19 mouse cellular contexts compared by ENCODE assay signal in the genomic region with DNA sequence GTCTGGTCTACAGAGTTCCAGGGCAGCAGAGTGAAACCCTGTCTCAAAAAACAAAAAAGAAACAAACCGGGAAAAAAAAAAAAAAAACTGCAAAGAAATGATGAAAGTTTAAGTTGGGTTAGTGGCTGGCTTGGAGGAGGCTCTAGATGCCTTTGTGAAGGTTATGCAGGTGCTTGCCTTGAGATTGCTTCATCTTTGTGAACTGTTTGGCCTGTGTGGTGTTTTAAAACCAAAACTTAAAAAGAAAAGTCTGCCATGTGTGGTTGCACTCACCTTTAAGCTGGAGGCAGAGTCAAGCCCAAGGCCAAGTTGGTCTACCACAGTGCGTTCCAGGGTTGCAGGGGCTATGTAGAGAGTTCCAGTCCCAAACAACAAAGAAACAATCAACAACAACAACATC. TPM values are rescaled to one million over a fixed set of nuclear protein-coding genes. Genes with fewer than 3 reads are reported as not detected.
A peak's percentile ranks its signal among the peaks of the same experiment; 100 is the strongest.
DNase-seq lines count a peak whose midpoint lies in the region; ATAC-seq and TF ChIP-seq lines count a peak whose summit lies in the region.
"Had no signal": no experiment of that assay in that cellular context is flagged by ENCODE, and none has a peak within 500 bp of the region (broad histone marks: within the 10 kb centered on the region; RNA-seq: fewer than 3 reads in every experiment).

No protein-coding gene starts in this region.

- ATAC-seq in liver, embryonic 13.5 days (ENCODE audit: low read depth): no peak
- ATAC-seq in liver, postnatal 0 days: no peak
- ATAC-seq in neural tube, embryonic 13.5 days (ENCODE audit: low read depth): no peak
- no peak for ATAC-seq in neural tube, embryonic 15.5 days (ENCODE audit: low FRiP score)

- no peak for DNase-seq in liver, embryonic 13.5 days
- no peak for DNase-seq in liver, postnatal 0 days
- DNase-seq in embryonic facial prominence, embryonic 10.5 days (ENCODE audit: low spot score): no peak
- DNase-seq in induced T-regulatory cell, adult 2 months (ENCODE audit: low read depth): peak; percentile 21
- DNase-seq in cerebellum, adult 11 months: no peak
- DNase-seq: adrenal gland, postnatal 25 days; cerebellum, adult 18-20 months; gastrocnemius, postnatal 14 days; kidney, adult 11 months had no signal

- no peak for TF ChIP-seq CTCF in liver, postnatal 0 days (IDR thresholded peaks at IDR 0.05; ENCODE audit: low read depth)

- H3K27ac ChIP-seq in liver, embryonic 13.5 days: no peak overlapping the region
- no peak overlapping the region for H3K27ac ChIP-seq in liver, postnatal 0 days (ENCODE audit: low read depth)
- no peak overlapping the region for H3K27ac ChIP-seq in neural tube, embryonic 13.5 days (replicated peaks)
- no peak overlapping the region for H3K27ac ChIP-seq in neural tube, embryonic 15.5 days (replicated peaks)
- 0 out of 2 replicates have a peak overlapping the region, but pooled peaks have one; percentile 44 for H3K27ac ChIP-seq in embryonic facial prominence, embryonic 10.5 days (replicated peaks)
- H3K27ac ChIP-seq: neural tube, embryonic 12.5 days had no signal

- no peaks in the 10 kb centered on the region for H3K27me3 ChIP-seq in liver, embryonic 13.5 days
- no peaks in the 10 kb centered on the region for H3K27me3 ChIP-seq in liver, postnatal 0 days (ENCODE audit: insufficient read depth, low read length)
- no peaks in the 10 kb centered on the region for H3K27me3 ChIP-seq in neural tube, embryonic 13.5 days
- no peaks in the 10 kb centered on the region for H3K27me3 ChIP-seq in neural tube, embryonic 15.5 days (replicated peaks)
- no peaks in the 10 kb centered on the region for H3K27me3 ChIP-seq in embryonic facial prominence, embryonic 10.5 days (replicated peaks; ENCODE audit: low read depth, poor library complexity, severe bottlenecking)
- H3K27me3 ChIP-seq: forebrain, embryonic 13.5 days; kidney, embryonic 15.5 days; lung, embryonic 15.5 days; midbrain, embryonic 12.5 days; neural tube, embryonic 12.5 days had no signal

- H3K36me3 ChIP-seq in liver, embryonic 13.5 days: no peaks in the 10 kb centered on the region
- no peaks in the 10 kb centered on the region for H3K36me3 ChIP-seq in liver, postnatal 0 days (replicated peaks; ENCODE audit: insufficient read depth, low read length)
- H3K36me3 ChIP-seq in neural tube, embryonic 13.5 days: no peaks in the 10 kb centered on the region
- H3K36me3 ChIP-seq in neural tube, embryonic 15.5 days: no peaks in the 10 kb centered on the region
- H3K36me3 ChIP-seq in embryonic facial prominence, embryonic 10.5 days (replicated peaks): no peaks in the 10 kb centered on the region
- H3K36me3 ChIP-seq: hindbrain, embryonic 10.5 days; kidney, embryonic 15.5 days; lung, embryonic 15.5 days; midbrain, embryonic 12.5 days; neural tube, embryonic 12.5 days had no signal

- peaks cover 52% of the 10 kb centered on the region for H3K4me1 ChIP-seq in liver, embryonic 13.5 days (replicated peaks)
- H3K4me1 ChIP-seq in liver, postnatal 0 days (ENCODE audit: insufficient read depth): peaks cover 7% of the 10 kb centered on the region
- peaks cover 10% of the 10 kb centered on the region for H3K4me1 ChIP-seq in neural tube, embryonic 13.5 days (replicated peaks)
- H3K4me1 ChIP-seq in neural tube, embryonic 15.5 days: peaks cover 5% of the 10 kb centered on the region
- peaks cover 14% of the 10 kb centered on the region; the same call in 1 of the 2 replicates for H3K4me1 ChIP-seq in embryonic facial prominence, embryonic 10.5 days

- no peaks in the 10 kb centered on the region for H3K9me3 ChIP-seq in liver, embryonic 13.5 days (replicated peaks)
- H3K9me3 ChIP-seq in liver, postnatal 0 days (ENCODE audit: low read length): no peaks in the 10 kb centered on the region
- no peaks in the 10 kb centered on the region for H3K9me3 ChIP-seq in neural tube, embryonic 13.5 days
- H3K9me3 ChIP-seq in neural tube, embryonic 15.5 days (replicated peaks): no peaks in the 10 kb centered on the region
- no peaks in the 10 kb centered on the region for H3K9me3 ChIP-seq in embryonic facial prominence, embryonic 10.5 days
- H3K9me3 ChIP-seq: forebrain, embryonic 13.5 days; hindbrain, embryonic 10.5 days; kidney, embryonic 15.5 days; lung, embryonic 15.5 days; midbrain, embryonic 12.5 days; neural tube, embryonic 12.5 days had no signal

- no peak for TF ChIP-seq EP300 in liver, postnatal 0 days (IDR thresholded peaks at IDR 0.05; ENCODE audit: low read depth)

- peak overlapping the region; percentile 34; the same call in 1 of the 2 replicates for H3K4me2 ChIP-seq in liver, embryonic 13.5 days
- H3K4me2 ChIP-seq in liver, postnatal 0 days (ENCODE audit: low read depth, low read length): no peak overlapping the region
- H3K4me2 ChIP-seq in neural tube, embryonic 13.5 days: 0 out of 2 replicates have a peak overlapping the region, but pooled peaks have one; percentile 16
- no peak overlapping the region for H3K4me2 ChIP-seq in neural tube, embryonic 15.5 days

- H3K4me3 ChIP-seq in liver, embryonic 13.5 days (replicated peaks): 0 out of 2 replicates have a peak overlapping the region, but pooled peaks have one; percentile 2
- no peak overlapping the region for H3K4me3 ChIP-seq in liver, postnatal 0 days (ENCODE audit: low read depth, low read length)
- H3K4me3 ChIP-seq in neural tube, embryonic 13.5 days: no peak overlapping the region
- H3K4me3 ChIP-seq in neural tube, embryonic 15.5 days (replicated peaks): no peak overlapping the region
- H3K4me3 ChIP-seq in embryonic facial prominence, embryonic 10.5 days: no peak overlapping the region

- 56% methylated on average over 2 of the region's 2 CpGs for WGBS in liver, embryonic 13.5 days (ENCODE audit: insufficient replicate concordance)
- WGBS in liver, postnatal 0 days (ENCODE audit: insufficient replicate concordance): 83% methylated on average over 2 of the region's 2 CpGs
- WGBS in neural tube, embryonic 13.5 days: 72% methylated on average over 2 of the region's 2 CpGs
- WGBS in neural tube, embryonic 15.5 days: 84% methylated on average over 2 of the region's 2 CpGs
- WGBS in embryonic facial prominence, embryonic 10.5 days: 79% methylated on average over 2 of the region's 2 CpGs

- H3K9ac ChIP-seq in liver, embryonic 13.5 days: no peak overlapping the region
- H3K9ac ChIP-seq in liver, postnatal 0 days (replicated peaks): no peak overlapping the region
- H3K9ac ChIP-seq in neural tube, embryonic 13.5 days: no peak overlapping the region
- no peak overlapping the region for H3K9ac ChIP-seq in neural tube, embryonic 15.5 days (replicated peaks)

RNA-seq across cellular contexts. Expression of a gene that starts 6.0 kb away (rescaled TPM):
- polyA plus RNA-seq in liver, embryonic 13.5 days (2015; fragmentation: Nextera tagmentation; extraction: Ambion mirVana): 11.6 and 16.7 TPM in 2 replicates
- polyA plus RNA-seq in liver, postnatal 0 days (2015; fragmentation: Nextera tagmentation; extraction: Ambion mirVana): 5.1 and 5.3 TPM in 2 replicates
- 2.7 and 3.3 TPM in 2 replicates for polyA plus RNA-seq in neural tube, embryonic 13.5 days (2015; fragmentation: Nextera tagmentation; extraction: Ambion mirVana)
- 2.0 and 7.2 TPM in 2 replicates for polyA plus RNA-seq in neural tube, embryonic 15.5 days (2015; fragmentation: Nextera tagmentation; extraction: Ambion mirVana)
- polyA plus RNA-seq in embryonic facial prominence, embryonic 10.5 days (2016; fragmentation: Nextera tagmentation; extraction: Ambion mirVana): 12.4 and 15.1 TPM in 2 replicates
- polyA plus RNA-seq: liver, adult 2 months had no signal

RNA-seq across cellular contexts. Expression of a gene that starts 6.3 kb away (rescaled TPM):
- polyA plus RNA-seq in liver, embryonic 13.5 days (2015; fragmentation: Nextera tagmentation; extraction: Ambion mirVana): 17.9 and 18.6 TPM in 2 replicates
- polyA plus RNA-seq in liver, postnatal 0 days (2015; fragmentation: Nextera tagmentation; extraction: Ambion mirVana): 7.4 and 9.4 TPM in 2 replicates
- 8.4 and 11.4 TPM in 2 replicates for polyA plus RNA-seq in neural tube, embryonic 13.5 days (2015; fragmentation: Nextera tagmentation; extraction: Ambion mirVana)
- 3.0 and 13.9 TPM in 2 replicates for polyA plus RNA-seq in neural tube, embryonic 15.5 days (2015; fragmentation: Nextera tagmentation; extraction: Ambion mirVana)
- 75.8 and 77.8 TPM in 2 replicates for polyA plus RNA-seq in embryonic facial prominence, embryonic 10.5 days (2016; fragmentation: Nextera tagmentation; extraction: Ambion mirVana)

RNA-seq across cellular contexts. Expression of a gene that starts 7.9 kb away (rescaled TPM):
- polyA plus RNA-seq in liver, embryonic 13.5 days (2015; fragmentation: Nextera tagmentation; extraction: Ambion mirVana): 38.8 and 52.6 TPM in 2 replicates
- 18.0 and 18.3 TPM in 2 replicates for polyA plus RNA-seq in liver, postnatal 0 days (2015; fragmentation: Nextera tagmentation; extraction: Ambion mirVana)
- 8.8 and 10.1 TPM in 2 replicates for polyA plus RNA-seq in neural tube, embryonic 13.5 days (2015; fragmentation: Nextera tagmentation; extraction: Ambion mirVana)
- polyA plus RNA-seq in neural tube, embryonic 15.5 days (2015; fragmentation: Nextera tagmentation; extraction: Ambion mirVana): 4.8 and 8.5 TPM in 2 replicates
- polyA plus RNA-seq in embryonic facial prominence, embryonic 10.5 days (2016; fragmentation: Nextera tagmentation; extraction: Ambion mirVana): 37.1 and 38.7 TPM in 2 replicates

RNA-seq across cellular contexts. Expression of a gene that starts 13.4 kb away (rescaled TPM):
- 3.5 and 3.7 TPM in 2 replicates for polyA plus RNA-seq in liver, embryonic 13.5 days (2015; fragmentation: Nextera tagmentation; extraction: Ambion mirVana)
- polyA plus RNA-seq in liver, postnatal 0 days (2015; fragmentation: Nextera tagmentation; extraction: Ambion mirVana): 1.7 and 2.2 TPM in 2 replicates
- polyA plus RNA-seq in neural tube, embryonic 13.5 days (2015; fragmentation: Nextera tagmentation; extraction: Ambion mirVana): 2.5 and 3.8 TPM in 2 replicates
- polyA plus RNA-seq in neural tube, embryonic 15.5 days (2015; fragmentation: Nextera tagmentation; extraction: Ambion mirVana): 0.97 and 2.2 TPM in 2 replicates
- polyA plus RNA-seq in embryonic facial prominence, embryonic 10.5 days (2016; fragmentation: Nextera tagmentation; extraction: Ambion mirVana): 8.5 and 10.0 TPM in 2 replicates

RNA-seq across cellular contexts. Expression of a gene that starts 13.7 kb away (rescaled TPM):
- 3.6 and 18.3 TPM in 2 replicates for polyA plus RNA-seq in liver, embryonic 13.5 days (2015; fragmentation: Nextera tagmentation; extraction: Ambion mirVana)
- polyA plus RNA-seq in liver, postnatal 0 days (2015; fragmentation: Nextera tagmentation; extraction: Ambion mirVana): 8.6 and 9.9 TPM in 2 replicates
- 1.7 TPM in 1 of 2 replicates, not detected in the other for polyA plus RNA-seq in neural tube, embryonic 13.5 days (2015; fragmentation: Nextera tagmentation; extraction: Ambion mirVana)
- 4.5 TPM in 1 of 2 replicates, not detected in the other for polyA plus RNA-seq in neural tube, embryonic 15.5 days (2015; fragmentation: Nextera tagmentation; extraction: Ambion mirVana)
- 8.0 and 8.8 TPM in 2 replicates for polyA plus RNA-seq in embryonic facial prominence, embryonic 10.5 days (2016; fragmentation: Nextera tagmentation; extraction: Ambion mirVana)
- polyA plus RNA-seq: liver, adult 2 months; urinary bladder, adult 2 months had no signal

Comparison
In these comparisons a context has a peak if more than half of its experiments do, and no peak if none do; other contexts are left out.
1. H3K4me2 ChIP-seq: peak in liver, embryonic 13.5 days (single experiment) and neural tube, embryonic 13.5 days (single experiment); none in liver, postnatal 0 days (single experiment) and neural tube, embryonic 15.5 days (single experiment).